Mouse (Mus musculus) c-Kit-negative CD71-positive TER-119-positive erythroid progenitor cells, embryonic 14.5 days (primary cell): ENCODE measurements around the gene Stpg1.

Source experiments
- DNase-seq: peaks from one replicate; pipeline ENCODE4 v3.0.0-alpha.2; 2013; ENCODE audit warnings: low read depth, low spot score

The Stpg1 gene

GRCm38 (mm10) chr4:135513865-135514264, 19.3 kb downstream of the Stpg1 start:
- no peak for DNase-seq

- DNase-seq, result no peak
These were observed 20.3 kb downstream of the Stpg1 start for GRCm38 (mm10) chr4:135514925-135515324.

GRCm38 (mm10) chr4:135516351-135517316, 22.0 kb downstream of the Stpg1 start:
- DNase-seq, result peak; percentile 42

- DNase-seq, result no peak
These were observed 23.5 kb downstream of the Stpg1 start for GRCm38 (mm10) chr4:135518135-135518534.

GRCm38 (mm10) chr4:135520421-135520820, 25.8 kb downstream of the Stpg1 start:
- DNase-seq, result no peak

GRCm38 (mm10) chr4:135523939-135524338, 29.3 kb downstream of the Stpg1 start:
- no peak for DNase-seq

GRCm38 (mm10) chr4:135525057-135525456, 30.5 kb downstream of the Stpg1 start:
- DNase-seq, result no peak

GRCm38 (mm10) chr4:135526039-135526710, 31.6 kb downstream of the Stpg1 start:
- no peak for DNase-seq

- DNase-seq, result no peak
These were observed 35.7 kb downstream of the Stpg1 start for GRCm38 (mm10) chr4:135530270-135530669.

GRCm38 (mm10) chr4:135531236-135531635, 36.6 kb downstream of the Stpg1 start:
- DNase-seq, result no peak

- DNase-seq, result no peak
These were observed 37.4 kb downstream of the Stpg1 start for GRCm38 (mm10) chr4:135531771-135532613.

GRCm38 (mm10) chr4:135533001-135533400, 38.4 kb downstream of the Stpg1 start:
- no peak for DNase-seq

- DNase-seq, result no peak
These were observed 40.4 kb downstream of the Stpg1 start for GRCm38 (mm10) chr4:135535021-135535420.

GRCm38 (mm10) chr4:135539056-135539455, 44.5 kb downstream of the Stpg1 start:
- no peak for DNase-seq

- DNase-seq, result no peak
These were observed 45.5 kb downstream of the Stpg1 start for GRCm38 (mm10) chr4:135540057-135540456.

- no peak for DNase-seq
These were observed 49.7 kb downstream of the Stpg1 start for GRCm38 (mm10) chr4:135544284-135544683.

- DNase-seq, result no peak
These were observed 50.5 kb downstream of the Stpg1 start for GRCm38 (mm10) chr4:135545080-135545511.

GRCm38 (mm10) chr4:135546008-135546407, 51.4 kb downstream of the Stpg1 start:
- no peak for DNase-seq

- DNase-seq, result no peak
These were observed 52.2 kb downstream of the Stpg1 start for GRCm38 (mm10) chr4:135546793-135547192.

- DNase-seq, result no peak
These were observed 53.0 kb downstream of the Stpg1 start for GRCm38 (mm10) chr4:135547551-135547950.

- no peak for DNase-seq
These were observed 53.5 kb downstream of the Stpg1 start for GRCm38 (mm10) chr4:135548108-135548507.
